Mouse (Mus musculus) thymus, adult 2 months (tissue): ENCODE measurements around the gene Zfp710.
A peak's percentile ranks its signal among the peaks of the same experiment; 100 is the strongest.

Experiments used
- CTCF ChIP-seq: fragments of 200-500 bp; IDR thresholded peaks from 2 replicates; pipeline ENCODE4 v1.5.1; 2012; ENCODE audit warnings: mild to moderate bottlenecking, control low read depth, low read length, moderate library complexity, borderline replicate concordance; ENCODE audit not compliant: control insufficient read depth, poor library complexity, insufficient read depth; ENCODE audit errors: extremely low read depth
- POLR2A ChIP-seq: fragments of 200-500 bp; IDR thresholded peaks from 2 replicates; pipeline ENCODE4 v1.6.1; 2012; ENCODE audit warnings: mild to moderate bottlenecking, low read length, control low read depth, moderate library complexity; ENCODE audit not compliant: control insufficient read depth, poor library complexity, insufficient read depth; ENCODE audit errors: extremely low read depth

- 0 out of 2 replicates have a peak, but pooled peaks have one; percentile 16 for TF ChIP-seq CTCF
- TF ChIP-seq POLR2A: 0 out of 2 replicates have a peak, but pooled peaks have one; percentile 26
These were observed 66.6 kb downstream of the Zfp710 start for GRCm38 (mm10) chr7:80091004-80091865.
